Mouse (Mus musculus) E14TG2a.4 (cell line): ENCODE data around the gene Adar.

Experiments
- CTCF ChIP-seq: conservative IDR thresholded peaks from 2 replicates; pipeline ENCODE4 v1.5.1; 2014; ENCODE audit warnings: low read length
- NANOG ChIP-seq: IDR thresholded peaks from 2 replicates; pipeline ENCODE4 v1.6.1; 2014; ENCODE audit warnings: borderline replicate concordance, low read length, mixed read lengths
- POU5F1 ChIP-seq: IDR thresholded peaks from 2 replicates; pipeline ENCODE4 v1.6.1; 2014; ENCODE audit warnings: low read length, borderline replicate concordance

DNA sequence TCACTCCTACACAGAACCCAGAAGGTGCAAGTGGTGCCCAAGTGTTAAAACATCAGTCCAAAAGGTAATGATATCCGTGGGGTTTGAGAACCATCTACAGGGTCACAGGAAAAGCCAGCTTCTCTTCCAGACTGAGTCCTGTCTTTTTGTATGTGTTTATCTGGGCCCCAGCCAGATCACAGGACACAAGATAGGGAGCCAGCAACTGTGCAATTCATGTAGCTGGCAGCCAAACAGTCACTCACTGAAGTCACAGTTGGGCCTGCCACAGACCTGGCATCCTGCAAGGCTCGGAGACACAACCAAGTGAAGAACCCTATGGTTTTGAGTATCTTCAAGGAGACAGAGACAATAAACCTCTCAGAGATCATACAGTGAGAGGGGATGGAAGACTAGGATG lies 43.0 kb downstream of the Adar start:
- TF ChIP-seq CTCF (no peak), POU5F1 (no peak), NANOG (no peak)
